Mouse (Mus musculus) gastrocnemius, adult 8-10 months (tissue): ENCODE measurements around the gene Incenp. TPM values are rescaled to one million over a fixed set of nuclear protein-coding genes. Genes with fewer than 3 reads are reported as not detected.

Experiments
- microRNA-seq: library from miRNA; unstranded; fragments of <30 nt; microRNA quantifications from one replicate; pipeline ENCODE4 v1.2.0, GENCODE M21; 2022
- total RNA-seq, 4 experiments: library from RNA; stranded (reverse); gene quantifications; 2 replicates each; pipeline ENCODE4 v1.2.4; 2022

Incenp gene
- total RNA-seq, 4 experiments from 2014 or later, result 1.5 to 4.6 (median 2.9) TPM

Small RNA genes lying within 50 kb of the gene (microRNA-seq; reads per million reads assigned to microRNA genes)
- gene Gm22369 (not detected), gene Gm24484 (not detected)

Other genes starting within 250 kb of the Incenp start
- gene Scgb2a2, start 52.0 kb downstream of the Incenp start, total RNA-seq, result not detected
- gene Fth1, start 81.0 kb upstream of the Incenp start, total RNA-seq, result 1,000 to 10,000 TPM; 1,901 to 2,305 (median 2,120) TPM
- gene Best1, start 102.1 kb upstream of the Incenp start, total RNA-seq, result under 1 TPM in 3 of 4 experiments, not detected in 1; 0.39 to 0.46 (median 0.45) TPM
- 1 to 10 TPM; 2.5 to 3.9 (median 3.3) TPM for gene Rab3il1, start 102.1 kb upstream of the Incenp start, total RNA-seq
- gene Fads3, start 142.0 kb upstream of the Incenp start, total RNA-seq, result 1 to 10 TPM; 1.5 to 4.9 (median 3.5) TPM
- gene Fads2, start 202.2 kb upstream of the Incenp start, total RNA-seq, result 1 to 10 TPM; 1.2 to 2.0 (median 1.5) TPM